Mouse (Mus musculus): ENCODE results near the gene Lrrn4cl. TPM values are rescaled to one million over a fixed set of nuclear protein-coding genes. Genes with fewer than 3 reads are reported as not detected.

Gene Lrrn4cl
- polyA plus RNA-seq, 1 experiment from 2014 or later = 0.15 TPM

DNA sequence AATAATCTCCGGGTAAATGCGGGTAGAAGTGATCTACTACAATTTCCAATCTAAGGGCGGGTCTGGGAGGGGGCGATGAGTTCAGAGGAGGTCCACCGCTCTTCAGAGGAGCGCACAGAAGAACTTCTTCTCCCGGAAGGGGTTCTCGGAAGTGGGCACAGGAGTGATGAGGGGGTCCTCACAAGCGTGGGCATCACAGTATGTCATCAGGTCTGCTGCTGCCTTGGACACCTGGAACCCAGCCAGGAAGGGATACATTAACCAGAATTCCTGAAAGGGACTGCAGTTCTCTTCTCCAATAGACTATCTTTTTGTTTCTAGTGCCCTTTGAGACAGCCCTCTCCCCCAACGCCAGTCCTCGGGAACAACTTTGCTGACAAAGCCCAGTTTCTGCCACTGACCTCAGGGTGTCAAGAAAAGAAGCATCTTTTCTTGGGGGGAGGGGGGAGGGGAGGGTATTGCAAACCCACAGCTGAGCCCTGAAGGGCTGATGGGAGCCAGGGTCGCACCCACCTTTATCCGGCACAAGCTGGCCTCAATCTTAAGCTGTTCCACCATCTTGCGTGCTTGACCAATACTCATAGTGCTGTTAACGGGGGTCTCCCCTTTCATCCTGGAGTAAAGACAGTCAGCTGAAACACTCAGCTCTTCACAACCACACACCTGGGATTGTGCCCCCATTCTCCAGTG, 12.4 kb upstream of the Lrrn4cl start:
- Histone ChIP-seq H3K4me1 (replicated peaks) (peaks cover 45% of the 10 kb centered on the region), H3K4me2 (peak overlapping the region; percentile 89), H3K9me3 (replicated peaks) (no peaks in the 10 kb centered on the region), H3K4me3 (replicated peaks) (peak overlapping the region; percentile 67), H3K9ac (peak overlapping the region; percentile 66), H3K27ac (replicated peaks) (peak overlapping the region; percentile 85), H3K36me3 (replicated peaks) (peaks cover 40% of the 10 kb centered on the region), H3K27me3 (no peaks in the 10 kb centered on the region)
- peak; percentile 5; the same call in 1 of the 2 replicates for ATAC-seq (ENCODE audit: insufficient read depth)
- 21% methylated on average over 15 of the region's 15 CpGs for WGBS (ENCODE audit: insufficient replicate concordance)

DNA sequence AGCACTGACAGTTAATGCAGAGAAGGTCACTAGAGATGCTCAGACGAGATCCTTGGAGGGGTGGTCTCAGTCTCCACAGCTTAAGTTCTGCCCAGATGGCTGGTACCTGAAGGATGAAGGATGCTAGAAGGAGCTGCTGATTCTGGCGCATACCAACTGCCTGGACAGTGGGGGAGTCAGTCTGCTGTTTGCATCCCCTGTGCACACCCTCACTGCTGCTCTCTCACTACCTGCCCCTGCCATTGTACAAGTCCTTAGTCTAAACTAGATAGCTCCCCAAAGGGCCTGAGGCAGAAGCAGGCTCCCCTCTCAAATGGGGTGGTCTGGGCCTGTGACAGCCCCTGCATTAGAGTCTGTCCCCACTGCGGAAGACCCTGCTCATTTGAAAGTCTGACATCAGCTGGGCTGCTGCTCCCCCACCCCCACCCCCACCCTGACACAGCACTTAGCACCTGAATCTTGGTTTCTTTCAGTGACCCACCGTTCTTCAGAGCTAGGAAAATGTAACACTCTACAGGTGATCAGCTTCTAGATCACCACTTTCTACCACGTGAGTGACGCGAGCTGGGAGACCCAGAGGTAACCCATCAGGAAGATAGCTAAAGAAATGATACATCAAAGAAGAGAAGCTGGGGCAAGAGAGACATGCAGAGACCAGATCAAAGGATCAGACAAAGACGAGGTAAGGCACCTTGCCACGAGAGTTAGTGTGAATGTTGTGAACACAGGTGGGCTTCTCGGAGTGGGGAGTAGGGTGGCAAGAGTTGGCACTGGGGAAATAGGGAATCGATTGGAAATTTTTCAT, 11.3 kb upstream of the Lrrn4cl start, which contains the start of gene Gng3:
Gng3 (minus strand) TSS at position 92 of the 805 bp plus-strand sequence.
- H3K4me3 ChIP-seq (replicated peaks) = peak within 1 kb of the TSS; percentile 67
- H3K9ac ChIP-seq = peak within 1 kb of the TSS; percentile 66
- no peaks in the 10 kb centered on the region for H3K27me3 ChIP-seq
- ATAC-seq (ENCODE audit: insufficient read depth) = no peak
- H3K9me3 ChIP-seq (replicated peaks) = no peaks in the 10 kb centered on the region
- H3K36me3 ChIP-seq (replicated peaks) = peaks cover 29% of the 10 kb centered on the region
- H3K27ac ChIP-seq (replicated peaks) = peak within 1 kb of the TSS; percentile 85
- H3K4me2 ChIP-seq = peak within 1 kb of the TSS; percentile 89
- H3K4me1 ChIP-seq (replicated peaks) = peaks cover 45% of the 10 kb centered on the region
- WGBS (ENCODE audit: insufficient replicate concordance) = 70% methylated on average over 11 of the region's 11 CpGs

- ATAC-seq (ENCODE audit: insufficient read depth) = peak; percentile 71
- Histone ChIP-seq H3K9ac (peak overlapping the region; percentile 66), H3K4me2 (peak overlapping the region; percentile 86), H3K27ac (replicated peaks) (peak overlapping the region; percentile 31; the same call in 1 of the 2 replicates), H3K36me3 (replicated peaks) (peaks cover 23% of the 10 kb centered on the region), H3K9me3 (replicated peaks) (no peaks in the 10 kb centered on the region), H3K4me1 (replicated peaks) (peaks cover 48% of the 10 kb centered on the region), H3K4me3 (replicated peaks) (peak overlapping the region; percentile 65), H3K27me3 (no peaks in the 10 kb centered on the region)
- whole genome bisulfite sequencing (ENCODE audit: insufficient replicate concordance) = 26% methylated on average over 29 of the region's 29 CpGs
These were observed 10.4 kb upstream of the Lrrn4cl start for GRCm38 (mm10) chr19:8839908-8840791.

GRCm38 (mm10) chr19:8841012-8841411, 9.6 kb upstream of the Lrrn4cl start:
- Histone ChIP-seq H3K4me1 (replicated peaks) (peaks cover 48% of the 10 kb centered on the region), H3K9ac (peak overlapping the region; percentile 66; the same call in 1 of the 2 replicates), H3K9me3 (replicated peaks) (no peaks in the 10 kb centered on the region), H3K36me3 (replicated peaks) (peaks cover 22% of the 10 kb centered on the region), H3K27ac (replicated peaks) (0 out of 2 replicates have a peak overlapping the region, but pooled peaks have one; percentile 31), H3K27me3 (no peaks in the 10 kb centered on the region), H3K4me3 (replicated peaks) (peak overlapping the region; percentile 65), H3K4me2 (peak overlapping the region; percentile 86)
- no peak for ATAC-seq (ENCODE audit: insufficient read depth)
- 69% methylated on average over 7 of the region's 7 CpGs for WGBS (ENCODE audit: insufficient replicate concordance)

GRCm38 (mm10) chr19:8842961-8843360, 7.6 kb upstream of the Lrrn4cl start:
- Histone ChIP-seq H3K9ac (no peak overlapping the region), H3K9me3 (replicated peaks) (no peaks in the 10 kb centered on the region), H3K4me1 (replicated peaks) (peaks cover 40% of the 10 kb centered on the region), H3K4me2 (no peak overlapping the region), H3K27me3 (no peaks in the 10 kb centered on the region), H3K36me3 (replicated peaks) (peaks cover 38% of the 10 kb centered on the region), H3K27ac (replicated peaks) (no peak overlapping the region), H3K4me3 (replicated peaks) (no peak overlapping the region)
- ATAC-seq (ENCODE audit: insufficient read depth) = no peak
- 66% methylated on average over 6 of the region's 6 CpGs for WGBS (ENCODE audit: insufficient replicate concordance)

GRCm38 (mm10) chr19:8844371-8845129, 6.0 kb upstream of the Lrrn4cl start:
- peaks cover 38% of the 10 kb centered on the region for H3K36me3 ChIP-seq (replicated peaks)
- H3K27me3 ChIP-seq = no peaks in the 10 kb centered on the region
- H3K4me1 ChIP-seq (replicated peaks) = peaks cover 24% of the 10 kb centered on the region
- H3K4me2 ChIP-seq = no peak overlapping the region
- no peak for ATAC-seq (ENCODE audit: insufficient read depth)
- WGBS (ENCODE audit: insufficient replicate concordance) = 58% methylated on average over 5 of the region's 5 CpGs
- H3K9me3 ChIP-seq (replicated peaks) = no peaks in the 10 kb centered on the region
- H3K27ac ChIP-seq (replicated peaks) = no peak overlapping the region
- H3K9ac ChIP-seq = no peak overlapping the region
- H3K4me3 ChIP-seq (replicated peaks) = no peak overlapping the region

- Histone ChIP-seq H3K4me3 (replicated peaks) (no peak overlapping the region), H3K27ac (replicated peaks) (no peak overlapping the region), H3K27me3 (peaks cover 5% of the 10 kb centered on the region; the same call in 1 of the 2 replicates), H3K9ac (no peak overlapping the region), H3K4me1 (replicated peaks) (peaks cover 16% of the 10 kb centered on the region; the same call in 1 of the 2 replicates), H3K4me2 (no peak overlapping the region), H3K36me3 (replicated peaks) (peaks cover 28% of the 10 kb centered on the region), H3K9me3 (replicated peaks) (no peaks in the 10 kb centered on the region)
- 75% methylated on average over 5 of the region's 5 CpGs for WGBS (ENCODE audit: insufficient replicate concordance)
- no peak for ATAC-seq (ENCODE audit: insufficient read depth)
These were observed 2.2 kb upstream of the Lrrn4cl start for GRCm38 (mm10) chr19:8848356-8848755.

DNA sequence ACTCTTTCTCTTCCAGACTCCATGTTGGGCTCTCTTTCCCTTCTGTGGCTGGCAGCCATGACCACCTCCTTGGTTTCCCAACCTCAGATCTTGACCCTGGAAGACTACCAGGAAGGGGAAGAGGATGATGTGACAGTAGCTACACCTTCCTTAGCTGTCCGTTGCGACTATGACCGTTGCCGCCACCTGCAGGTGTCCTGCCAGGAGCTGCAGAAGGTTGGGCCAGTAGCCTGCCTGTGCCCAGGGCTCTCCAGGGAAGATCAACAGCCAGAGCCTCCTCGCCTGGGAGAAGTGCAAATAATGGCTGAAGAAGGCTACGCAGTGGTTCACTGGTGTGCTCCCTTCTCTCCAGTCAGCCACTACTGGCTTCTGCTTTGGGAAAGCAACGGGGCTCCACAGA, 1.1 kb downstream of the Lrrn4cl start:
- H3K9me3 ChIP-seq (replicated peaks) = no peaks in the 10 kb centered on the region
- H3K4me2 ChIP-seq = no peak overlapping the region

GRCm38 (mm10) chr19:8852236-8852928, 1.8 kb downstream of the Lrrn4cl start:
- peaks cover 6% of the 10 kb centered on the region; the same call in 1 of the 2 replicates for H3K36me3 ChIP-seq (replicated peaks)
- no peak overlapping the region for H3K4me3 ChIP-seq (replicated peaks)
- peaks cover 13% of the 10 kb centered on the region; the same call in 1 of the 2 replicates for H3K4me1 ChIP-seq (replicated peaks)
- peaks cover 5% of the 10 kb centered on the region; the same call in 1 of the 2 replicates for H3K27me3 ChIP-seq
- WGBS (ENCODE audit: insufficient replicate concordance) = 59% methylated on average over 10 of the region's 10 CpGs
- no peak overlapping the region for H3K4me2 ChIP-seq
- H3K9me3 ChIP-seq (replicated peaks) = no peaks in the 10 kb centered on the region
- H3K9ac ChIP-seq = no peak overlapping the region
- no peak for ATAC-seq (ENCODE audit: insufficient read depth)
- no peak overlapping the region for H3K27ac ChIP-seq (replicated peaks)

More for the DNA sequence above, 1.1 kb downstream of the Lrrn4cl start:
- Histone ChIP-seq H3K4me1 (replicated peaks) (peaks cover 13% of the 10 kb centered on the region; the same call in 1 of the 2 replicates), H3K27ac (replicated peaks) (no peak overlapping the region), H3K27me3 (peaks cover 5% of the 10 kb centered on the region; the same call in 1 of the 2 replicates), H3K9ac (no peak overlapping the region), H3K36me3 (replicated peaks) (peaks cover 13% of the 10 kb centered on the region), H3K4me3 (replicated peaks) (no peak overlapping the region)
- 51% methylated on average over 7 of the region's 7 CpGs for WGBS (ENCODE audit: insufficient replicate concordance)
- ATAC-seq (ENCODE audit: insufficient read depth) = no peak
